Mouse (Mus musculus): ENCODE measurements around the gene Ilf3.

GRCm38 (mm10) chr9:21351702-21352377, 15.8 kb upstream of the Ilf3 start:
- TF ChIP-seq CTCF (IDR thresholded peaks at IDR 0.05; ENCODE audit: borderline replicate concordance, insufficient read depth, low read length) (no peak), POLR2A (IDR thresholded peaks at IDR 0.05; ENCODE audit: low read depth, low read length) (no peak)
